Mouse (Mus musculus): Measurements from ENCODE around the gene Car15.

GRCm38 (mm10) chr16:17828867-17829266 is 9.3 kb downstream of the Car15 start:
- TF ChIP-seq CTCF (IDR thresholded peaks at IDR 0.05; ENCODE audit: low read depth, low read length) (no peak), POLR2A (IDR thresholded peaks at IDR 0.05; ENCODE audit: borderline replicate concordance, low read depth, low read length) (no peak)

All from bone marrow macrophage, adult 2 months (primary cell).